Mouse (Mus musculus) liver, embryonic 14.5 days (tissue): ENCODE data around the gene Slc35a5. TPM values are rescaled to one million over a fixed set of nuclear protein-coding genes. Genes with fewer than 3 reads are reported as not detected.

Experiments
- ATAC-seq: fragments of 200-750 bp; cut with Nextera tagmentation; 2 replicates; pipeline ENCODE4 v1.8.0; 2017; ENCODE audit warnings: moderate number of reproducible peaks, mild to moderate bottlenecking, moderate library complexity; ENCODE audit not compliant: insufficient read depth
- DNase-seq, 3 experiments: peaks; one replicate each; pipeline ENCODE4 v3.0.0-alpha.2; 2012 to 2013; ENCODE audit warnings: low read depth in 3 of 3, low spot score in 3 of 3
- H3K27ac ChIP-seq: fragments of 300-500 bp; sonication (generic); 2 replicates; pipeline ENCODE4 v1.5.1; 2014; ENCODE audit warnings: moderate library complexity, mild to moderate bottlenecking, control low read depth, inconsistent platforms
- H3K27me3 ChIP-seq: fragments of 300-500 bp; sonication (generic); 2 replicates; pipeline ENCODE4 v1.6.1; 2014; ENCODE audit warnings: mild to moderate bottlenecking, low read length, moderate library complexity; ENCODE audit not compliant: control insufficient read depth, insufficient read depth
- H3K36me3 ChIP-seq: fragments of 300-500 bp; sonication (generic); replicated peaks from 2 replicates; pipeline ENCODE4 v1.6.1; 2014; ENCODE audit warnings: low read depth; ENCODE audit not compliant: control insufficient read depth, insufficient read depth
- H3K4me1 ChIP-seq, 2 experiments: fragments of 200-500 bp in 1 of 2; fragments of 300-500 bp in 1 of 2; sonication (generic) in 1 of 2; replicated peaks; 2 replicates each; pipeline ENCODE4 v1.6.1; 2012 to 2014; ENCODE audit warnings: antibody characterized with exemption in 1 of 2, inconsistent platforms in 1 of 2, low read length in 1 of 2; ENCODE audit not compliant: control insufficient read depth in 2 of 2, insufficient read depth in 2 of 2
- H3K4me2 ChIP-seq: fragments of 300-500 bp; sonication (generic); 2 replicates; pipeline ENCODE4 v1.6.1; 2014; ENCODE audit warnings: low read depth, mild to moderate bottlenecking, control low read depth, moderate library complexity
- H3K4me3 ChIP-seq, 2 experiments: fragments of 200-500 bp in 1 of 2; fragments of 300-500 bp in 1 of 2; sonication (generic) in 1 of 2; 2 replicates each; pipeline ENCODE4 v1.5.1; 2012 to 2014; ENCODE audit warnings: low read depth in 2 of 2, low read length in 2 of 2, mild to moderate bottlenecking in 2 of 2, control low read depth in 1 of 2, inconsistent platforms in 1 of 2, moderate library complexity in 1 of 2; ENCODE audit not compliant: insufficient read depth in 1 of 2
- H3K9ac ChIP-seq: fragments of 300-500 bp; sonication (generic); replicated peaks from 2 replicates; pipeline ENCODE4 v1.6.1; 2014; ENCODE audit warnings: mild to moderate bottlenecking, control low read depth, moderate library complexity
- H3K9me3 ChIP-seq: fragments of 300-500 bp; sonication (generic); 2 replicates; pipeline ENCODE4 v1.6.1; 2016; ENCODE audit warnings: low read length, mixed read lengths; ENCODE audit not compliant: control insufficient read depth
- CTCF ChIP-seq: IDR thresholded peaks from 2 replicates; pipeline ENCODE4 v1.5.1; 2016; ENCODE audit warnings: antibody characterized with exemption, low read depth, control low read depth
- EP300 ChIP-seq: IDR thresholded peaks from 2 replicates; pipeline ENCODE4 v1.6.1; 2016; ENCODE audit warnings: antibody characterized with exemption, low read depth
- WGBS: fragments of 180-500 bp; shearing (Covaris S2); extraction: QIAGEN DNeasy Blood & Tissue Kit; methylation state at CpG from one replicate; pipeline ENCODE4 v1.1.7; 2014; ENCODE audit not compliant: insufficient replicate concordance; 5-methylcytosine and 5-hydroxymethylcytosine counted together
- polyA plus RNA-seq, 2 experiments: library from polyadenylated mRNA; depleted of rRNA in 1 of 2; stranded (reverse) in 1 of 2; unstranded in 1 of 2; fragments of >200 nt; fragmentation: Nextera tagmentation in 1 of 2; extraction: Ambion mirVana in 1 of 2; gene quantifications; 2 replicates each; pipeline versions ENCODE4 v1.2.1 to v1.2.3; 2012 to 2014

The Slc35a5 gene
- polyA plus RNA-seq, 2 experiments: 2.5 to 4.2 TPM

DNA sequence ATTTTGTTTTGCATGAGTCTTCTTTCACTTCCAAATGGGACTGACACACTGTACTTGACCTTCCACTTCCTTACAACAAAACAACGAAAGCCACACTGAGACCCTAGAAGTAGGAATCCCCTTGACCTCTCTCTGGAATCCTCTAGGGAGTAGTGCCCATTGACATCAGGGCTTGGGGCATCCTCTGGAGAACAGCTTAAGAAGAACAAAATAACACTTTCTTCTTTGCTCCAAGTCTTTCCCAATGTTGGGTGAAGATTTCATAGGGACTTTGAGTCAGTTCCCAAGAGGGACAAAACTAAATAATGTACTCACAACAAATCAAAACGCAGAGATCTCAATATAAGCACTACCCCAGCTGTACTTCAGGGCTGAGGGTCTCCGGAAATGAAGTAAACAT lies 39.7 kb downstream of the Slc35a5 start:
- no peak for DNase-seq
- no peak for ATAC-seq
- Histone ChIP-seq H3K9me3 (no peaks in the 10 kb centered on the region), H3K36me3 (no peaks in the 10 kb centered on the region), H3K9ac (no peak overlapping the region), H3K27ac (no peak overlapping the region), H3K4me1 (no peaks in the 10 kb centered on the region), H3K4me3 (no peak overlapping the region), H3K4me2 (no peak overlapping the region), H3K27me3 (no peaks in the 10 kb centered on the region)
- 57% methylated on average over 3 of the region's 3 CpGs for WGBS
- TF ChIP-seq EP300: no peak

DNA sequence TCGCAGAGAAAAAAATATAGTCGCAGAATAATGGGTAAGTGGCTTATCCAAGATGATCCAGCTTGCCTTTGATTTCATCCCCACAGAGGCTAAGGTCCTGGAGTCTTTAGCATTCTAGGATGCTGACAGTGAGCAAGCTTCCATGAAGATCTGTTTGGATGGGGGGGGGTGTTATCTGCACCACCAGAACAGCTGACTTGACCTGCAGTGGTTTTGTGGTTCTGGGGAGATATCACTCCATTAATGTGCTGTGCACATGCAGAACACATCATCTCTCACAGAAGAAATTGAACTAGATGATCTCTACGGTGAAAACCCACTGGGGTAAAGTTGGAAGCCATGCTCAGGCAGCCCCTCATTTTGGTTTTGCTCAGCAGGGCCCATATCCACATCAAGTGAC lies 41.3 kb downstream of the Slc35a5 start:
- no peak overlapping the region for H3K4me2 ChIP-seq
- no peaks in the 10 kb centered on the region for H3K4me1 ChIP-seq
- WGBS: 52% methylated on average over 3 of the region's 3 CpGs
- H3K9ac ChIP-seq: no peak overlapping the region
- H3K27ac ChIP-seq: no peak overlapping the region
- TF ChIP-seq EP300: no peak
- no peak for TF ChIP-seq CTCF
- DNase-seq: no peak
- ATAC-seq: no peak
- H3K27me3 ChIP-seq: no peaks in the 10 kb centered on the region
- H3K36me3 ChIP-seq: no peaks in the 10 kb centered on the region
- no peak overlapping the region for H3K4me3 ChIP-seq
- no peaks in the 10 kb centered on the region for H3K9me3 ChIP-seq

DNA sequence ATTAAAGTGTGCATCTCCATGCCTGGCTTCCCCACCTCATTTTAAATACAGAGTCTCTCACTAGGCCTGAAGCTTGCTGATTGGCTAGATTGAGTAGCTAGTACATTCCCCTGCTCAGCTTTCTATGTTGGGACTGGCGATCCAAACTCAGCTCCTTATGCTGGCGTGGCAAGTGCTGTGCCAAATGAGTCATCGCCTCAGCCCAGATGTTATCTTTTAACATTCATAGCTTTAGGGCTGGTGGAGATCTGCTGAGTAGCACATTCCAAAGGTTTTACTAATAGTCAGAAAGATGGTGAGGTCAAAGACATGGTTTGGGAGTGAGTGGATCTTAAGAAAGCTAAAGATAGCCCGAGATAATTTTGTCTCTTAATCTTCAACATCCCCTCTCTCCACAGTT lies 48.0 kb downstream of the Slc35a5 start:
- 22% methylated on average over 4 of the region's 4 CpGs for WGBS
- Histone ChIP-seq H3K9ac (no peak overlapping the region), H3K36me3 (no peaks in the 10 kb centered on the region), H3K4me3 (no peak overlapping the region), H3K27me3 (no peaks in the 10 kb centered on the region), H3K4me1 (no peaks in the 10 kb centered on the region), H3K9me3 (no peaks in the 10 kb centered on the region), H3K27ac (no peak overlapping the region), H3K4me2 (no peak overlapping the region)
- DNase-seq (no peak), ATAC-seq (no peak)
- TF ChIP-seq EP300: no peak
- TF ChIP-seq CTCF: no peak

DNA sequence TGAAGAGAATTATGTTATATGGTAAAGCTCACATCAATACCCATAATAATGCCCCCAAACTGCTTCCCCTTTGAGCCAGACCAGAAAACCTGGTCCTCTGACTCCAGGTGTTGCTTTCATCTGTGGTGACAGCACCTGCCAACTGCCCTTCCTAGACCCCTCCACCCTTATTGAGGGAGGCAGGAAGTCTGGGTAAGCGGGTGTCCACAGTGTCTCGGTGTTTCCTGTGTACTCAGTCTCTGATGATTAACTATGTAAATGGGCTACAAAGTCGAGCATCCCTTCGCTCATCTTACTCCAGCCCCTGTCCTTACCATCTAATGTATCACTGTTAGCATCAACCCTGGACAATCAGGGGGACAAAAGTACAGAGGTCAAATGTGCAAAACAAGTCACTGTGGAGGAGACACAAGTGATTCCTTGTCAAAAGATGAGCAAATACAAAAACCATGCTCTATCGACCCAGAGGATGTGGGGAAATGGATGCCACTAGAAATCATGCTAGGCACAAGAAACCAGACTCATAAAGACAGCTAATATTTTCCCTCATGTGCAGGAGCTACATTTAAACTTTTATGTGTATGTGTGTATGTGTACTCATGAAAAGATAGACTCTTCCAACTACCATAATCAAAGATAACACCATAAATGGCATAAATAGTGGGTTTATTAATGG lies 50.2 kb downstream of the Slc35a5 start:
- 24% methylated on average over 5 of the region's 5 CpGs for WGBS
- no peak overlapping the region for H3K9ac ChIP-seq
- no peak for ATAC-seq
- H3K27ac ChIP-seq: no peak overlapping the region
- H3K27me3 ChIP-seq: no peaks in the 10 kb centered on the region
- TF ChIP-seq CTCF (no peak), EP300 (no peak)
- DNase-seq: no peak
- no peaks in the 10 kb centered on the region for H3K9me3 ChIP-seq
- no peak overlapping the region for H3K4me2 ChIP-seq
- H3K4me1 ChIP-seq: no peaks in the 10 kb centered on the region
- no peak overlapping the region for H3K4me3 ChIP-seq
- no peaks in the 10 kb centered on the region for H3K36me3 ChIP-seq

DNA sequence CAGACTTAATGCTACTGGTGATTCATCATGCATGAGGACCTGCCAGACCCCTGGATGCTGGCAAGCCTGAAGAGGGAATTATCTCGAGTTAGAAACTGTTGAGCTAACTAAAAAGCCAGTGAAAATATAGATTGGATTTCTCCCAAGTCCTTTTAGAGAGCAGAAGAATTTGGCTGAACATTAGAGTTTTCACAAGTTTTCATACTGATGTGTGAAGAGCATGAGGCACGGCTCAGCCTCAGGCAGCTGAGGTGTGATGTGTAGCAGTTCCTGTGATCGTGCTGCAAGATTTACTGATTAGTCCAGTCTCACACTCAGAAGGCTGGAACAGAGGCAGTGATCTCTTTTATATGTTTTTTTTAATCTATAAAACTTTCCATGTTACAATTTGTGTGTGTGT lies 53.5 kb downstream of the Slc35a5 start:
- Histone ChIP-seq H3K9ac (no peak overlapping the region), H3K4me3 (no peak overlapping the region), H3K4me1 (no peaks in the 10 kb centered on the region; a peak in 1 of 4 replicates), H3K27me3 (no peaks in the 10 kb centered on the region), H3K4me2 (no peak overlapping the region), H3K27ac (no peak overlapping the region), H3K36me3 (no peaks in the 10 kb centered on the region), H3K9me3 (no peaks in the 10 kb centered on the region)
- ATAC-seq (no peak), DNase-seq (no peak)
- TF ChIP-seq EP300: no peak
- TF ChIP-seq CTCF: no peak
- WGBS: 40% methylated on average over 3 of the region's 3 CpGs
